Mouse (Mus musculus): ENCODE results near the gene Kansl1l. TPM values are rescaled to one million over a fixed set of nuclear protein-coding genes. Genes with fewer than 3 reads are reported as not detected.

Gene Kansl1l
- polyA plus RNA-seq, 1 experiment from 2014 or later = 11.0 TPM

- no peak for ATAC-seq (ENCODE audit: insufficient read depth, low FRiP score)
- Histone ChIP-seq H3K4me3 (replicated peaks; ENCODE audit: low read length) (no peak overlapping the region), H3K9me3 (replicated peaks; ENCODE audit: control insufficient read depth, low read length) (no peaks in the 10 kb centered on the region), H3K9ac (ENCODE audit: low read length) (no peak overlapping the region), H3K27me3 (ENCODE audit: control insufficient read depth, insufficient read depth, low read length) (no peaks in the 10 kb centered on the region), H3K27ac (ENCODE audit: low read length) (no peak overlapping the region), H3K4me2 (ENCODE audit: low read depth, low read length) (no peak overlapping the region), H3K36me3 (ENCODE audit: control insufficient read depth, insufficient read depth, low read length) (no peaks in the 10 kb centered on the region), H3K4me1 (ENCODE audit: control insufficient read depth, insufficient read depth, low read length) (no peaks in the 10 kb centered on the region)
- 80% methylated on average over 8 of the region's 8 CpGs for WGBS
Observed at GRCm38 (mm10) chr1:66692780-66693392, 124.5 kb downstream of the Kansl1l start.

GRCm38 (mm10) chr1:66692308-66692707 lies 125.1 kb downstream of the Kansl1l start:
- Histone ChIP-seq H3K27me3 (ENCODE audit: control insufficient read depth, insufficient read depth, low read length) (no peaks in the 10 kb centered on the region), H3K9me3 (replicated peaks; ENCODE audit: control insufficient read depth, low read length) (no peaks in the 10 kb centered on the region), H3K9ac (ENCODE audit: low read length) (no peak overlapping the region), H3K4me3 (replicated peaks; ENCODE audit: low read length) (no peak overlapping the region), H3K36me3 (ENCODE audit: control insufficient read depth, insufficient read depth, low read length) (no peaks in the 10 kb centered on the region), H3K4me2 (ENCODE audit: low read depth, low read length) (no peak overlapping the region), H3K4me1 (ENCODE audit: control insufficient read depth, insufficient read depth, low read length) (no peaks in the 10 kb centered on the region), H3K27ac (ENCODE audit: low read length) (no peak overlapping the region)
- ATAC-seq (ENCODE audit: insufficient read depth, low FRiP score) = no peak
- WGBS = 63% methylated on average over 1 of the region's 1 CpGs

- WGBS = 54% methylated on average over 3 of the region's 3 CpGs
Observed at GRCm38 (mm10) chr1:66691772-66692171, 125.6 kb downstream of the Kansl1l start.

GRCm38 (mm10) chr1:66682974-66683373 lies 134.4 kb downstream of the Kansl1l start:
- WGBS = 83% methylated on average over 5 of the region's 5 CpGs
- no peak for ATAC-seq (ENCODE audit: insufficient read depth, low FRiP score)
- H3K9ac ChIP-seq (ENCODE audit: low read length) = no peak overlapping the region
- no peaks in the 10 kb centered on the region for H3K9me3 ChIP-seq (replicated peaks; ENCODE audit: control insufficient read depth, low read length)
- no peak overlapping the region for H3K4me2 ChIP-seq (ENCODE audit: low read depth, low read length)
- H3K27ac ChIP-seq (ENCODE audit: low read length) = no peak overlapping the region
- no peaks in the 10 kb centered on the region for H3K27me3 ChIP-seq (ENCODE audit: control insufficient read depth, insufficient read depth, low read length)
- no peak overlapping the region for H3K4me3 ChIP-seq (replicated peaks; ENCODE audit: low read length)
- H3K36me3 ChIP-seq (ENCODE audit: control insufficient read depth, insufficient read depth, low read length) = no peaks in the 10 kb centered on the region
- no peaks in the 10 kb centered on the region for H3K4me1 ChIP-seq (ENCODE audit: control insufficient read depth, insufficient read depth, low read length)

More at GRCm38 (mm10) chr1:66691772-66692171, 125.6 kb downstream of the Kansl1l start:
- Histone ChIP-seq H3K9me3 (replicated peaks; ENCODE audit: control insufficient read depth, low read length) (no peaks in the 10 kb centered on the region), H3K27me3 (ENCODE audit: control insufficient read depth, insufficient read depth, low read length) (no peaks in the 10 kb centered on the region), H3K9ac (ENCODE audit: low read length) (no peak overlapping the region), H3K4me2 (ENCODE audit: low read depth, low read length) (no peak overlapping the region), H3K27ac (ENCODE audit: low read length) (no peak overlapping the region), H3K4me1 (ENCODE audit: control insufficient read depth, insufficient read depth, low read length) (no peaks in the 10 kb centered on the region), H3K4me3 (replicated peaks; ENCODE audit: low read length) (no peak overlapping the region), H3K36me3 (ENCODE audit: control insufficient read depth, insufficient read depth, low read length) (no peaks in the 10 kb centered on the region)
- no peak for ATAC-seq (ENCODE audit: insufficient read depth, low FRiP score)

GRCm38 (mm10) chr1:66678662-66679061 lies 138.7 kb downstream of the Kansl1l start:
- no peaks in the 10 kb centered on the region for H3K9me3 ChIP-seq (replicated peaks; ENCODE audit: control insufficient read depth, low read length)
- no peak overlapping the region for H3K4me3 ChIP-seq (replicated peaks; ENCODE audit: low read length)
- H3K4me2 ChIP-seq (ENCODE audit: low read depth, low read length) = no peak overlapping the region
- 35% methylated on average over 2 of the region's 2 CpGs for WGBS
- ATAC-seq (ENCODE audit: insufficient read depth, low FRiP score) = no peak
- H3K27ac ChIP-seq (ENCODE audit: low read length) = no peak overlapping the region
- no peaks in the 10 kb centered on the region for H3K4me1 ChIP-seq (ENCODE audit: control insufficient read depth, insufficient read depth, low read length)
- no peaks in the 10 kb centered on the region for H3K27me3 ChIP-seq (ENCODE audit: control insufficient read depth, insufficient read depth, low read length)
- no peak overlapping the region for H3K9ac ChIP-seq (ENCODE audit: low read length)
- H3K36me3 ChIP-seq (ENCODE audit: control insufficient read depth, insufficient read depth, low read length) = no peaks in the 10 kb centered on the region

GRCm38 (mm10) chr1:66677928-66678327 lies 139.4 kb downstream of the Kansl1l start:
- no peaks in the 10 kb centered on the region for H3K4me1 ChIP-seq (ENCODE audit: control insufficient read depth, insufficient read depth, low read length)
- WGBS = 74% methylated on average over 14 of the region's 14 CpGs
- no peak overlapping the region for H3K4me2 ChIP-seq (ENCODE audit: low read depth, low read length)
- ATAC-seq (ENCODE audit: insufficient read depth, low FRiP score) = no peak
- no peaks in the 10 kb centered on the region for H3K9me3 ChIP-seq (replicated peaks; ENCODE audit: control insufficient read depth, low read length)
- no peak overlapping the region for H3K4me3 ChIP-seq (replicated peaks; ENCODE audit: low read length)
- no peak overlapping the region for H3K27ac ChIP-seq (ENCODE audit: low read length)
- no peaks in the 10 kb centered on the region for H3K36me3 ChIP-seq (ENCODE audit: control insufficient read depth, insufficient read depth, low read length)
- H3K9ac ChIP-seq (ENCODE audit: low read length) = no peak overlapping the region
- no peaks in the 10 kb centered on the region for H3K27me3 ChIP-seq (ENCODE audit: control insufficient read depth, insufficient read depth, low read length)

GRCm38 (mm10) chr1:66672812-66673211 lies 144.6 kb downstream of the Kansl1l start:
- ATAC-seq (ENCODE audit: insufficient read depth, low FRiP score) = no peak
- H3K9me3 ChIP-seq (replicated peaks; ENCODE audit: control insufficient read depth, low read length) = no peaks in the 10 kb centered on the region
- H3K9ac ChIP-seq (ENCODE audit: low read length) = no peak overlapping the region
- no peak overlapping the region for H3K27ac ChIP-seq (ENCODE audit: low read length)
- no peak overlapping the region for H3K4me2 ChIP-seq (ENCODE audit: low read depth, low read length)
- 82% methylated on average over 7 of the region's 7 CpGs for WGBS
- H3K4me1 ChIP-seq (ENCODE audit: control insufficient read depth, insufficient read depth, low read length) = no peaks in the 10 kb centered on the region
- H3K4me3 ChIP-seq (replicated peaks; ENCODE audit: low read length) = no peak overlapping the region
- H3K36me3 ChIP-seq (ENCODE audit: control insufficient read depth, insufficient read depth, low read length) = no peaks in the 10 kb centered on the region
- no peaks in the 10 kb centered on the region for H3K27me3 ChIP-seq (ENCODE audit: control insufficient read depth, insufficient read depth, low read length)

- no peak overlapping the region for H3K9ac ChIP-seq (ENCODE audit: low read length)
- no peak overlapping the region for H3K27ac ChIP-seq (ENCODE audit: low read length)
- H3K4me2 ChIP-seq (ENCODE audit: low read depth, low read length) = no peak overlapping the region
- no peak overlapping the region for H3K4me3 ChIP-seq (replicated peaks; ENCODE audit: low read length)
- no peaks in the 10 kb centered on the region for H3K36me3 ChIP-seq (ENCODE audit: control insufficient read depth, insufficient read depth, low read length)
- H3K4me1 ChIP-seq (ENCODE audit: control insufficient read depth, insufficient read depth, low read length) = no peaks in the 10 kb centered on the region
- no peaks in the 10 kb centered on the region for H3K27me3 ChIP-seq (ENCODE audit: control insufficient read depth, insufficient read depth, low read length)
- no peaks in the 10 kb centered on the region for H3K9me3 ChIP-seq (replicated peaks; ENCODE audit: control insufficient read depth, low read length)
- WGBS = 51% methylated on average over 7 of the region's 7 CpGs
- ATAC-seq (ENCODE audit: insufficient read depth, low FRiP score) = no peak
Observed at GRCm38 (mm10) chr1:66671475-66671874, 145.9 kb downstream of the Kansl1l start.
